Mouse (Mus musculus) right cerebral cortex, adult 18-20 months (tissue): ENCODE measurements around the gene Chst14.
A peak's percentile ranks its signal among the peaks of the same experiment; 100 is the strongest.

Experiments
- DNase-seq: peaks from one replicate; pipeline ENCODE4 v3.0.0; 2022; ENCODE audit warnings: mixed read lengths

The Chst14 gene

DNA sequence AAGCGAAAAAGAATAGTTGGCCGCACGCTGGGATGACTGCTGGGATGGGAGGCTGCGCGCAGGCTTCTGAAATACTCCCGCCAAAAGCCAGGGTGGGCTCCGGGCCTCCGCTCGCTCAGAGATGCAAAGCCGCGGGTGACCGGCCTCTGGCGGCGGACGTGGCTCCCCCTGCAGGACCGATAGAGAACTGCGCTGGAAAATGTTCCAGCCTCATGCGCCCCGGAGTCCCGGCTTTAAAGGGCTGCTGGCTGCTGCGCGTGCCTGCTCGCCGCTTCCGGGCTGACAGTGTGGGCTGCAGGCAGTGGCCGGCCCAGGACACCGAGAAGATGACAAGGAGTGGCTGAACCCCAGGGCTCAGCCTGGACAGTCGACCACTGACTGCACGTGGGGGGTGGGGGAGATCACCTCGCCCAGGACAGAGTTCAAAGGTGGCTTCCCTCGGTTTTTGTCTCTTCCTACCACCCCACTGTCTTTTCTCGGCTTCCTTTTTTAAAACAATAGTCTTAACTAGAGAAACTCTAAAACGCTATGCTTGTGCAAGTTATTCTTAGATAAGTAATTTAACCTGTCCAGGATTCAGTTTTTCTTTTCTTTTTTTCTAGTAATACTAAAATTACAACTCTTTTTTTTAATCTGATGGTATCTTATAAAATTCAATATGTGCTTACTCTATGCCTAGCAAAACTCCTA, 46.5 kb downstream of the Chst14 start:
- peak; percentile 80 for DNase-seq

- DNase-seq: no peak
These were observed 49.6 kb downstream of the Chst14 start for GRCm38 (mm10) chr2:118975855-118976254.

- DNase-seq: peak; percentile 85
These were observed 50.1 kb downstream of the Chst14 start for GRCm38 (mm10) chr2:118976282-118976929.

DNA sequence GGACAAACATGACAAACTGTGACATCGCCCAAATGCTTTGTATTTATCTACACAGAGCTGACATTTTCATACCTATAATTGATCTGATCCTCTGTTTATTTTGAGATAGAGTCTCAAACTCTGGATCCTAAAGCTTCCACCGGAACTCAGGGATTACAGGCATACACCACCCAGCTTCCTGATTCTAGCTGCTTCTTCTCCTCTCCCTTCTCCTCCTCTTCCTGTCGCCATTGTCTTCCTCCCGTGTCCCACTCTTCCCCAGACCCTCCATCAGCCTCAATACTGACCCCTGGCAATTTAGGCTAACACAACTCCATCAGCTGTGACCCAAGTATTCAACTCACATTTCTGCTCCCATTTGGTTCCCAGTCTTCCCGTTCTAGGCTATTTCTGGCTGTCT, 50.6 kb downstream of the Chst14 start:
- DNase-seq: no peak

DNA sequence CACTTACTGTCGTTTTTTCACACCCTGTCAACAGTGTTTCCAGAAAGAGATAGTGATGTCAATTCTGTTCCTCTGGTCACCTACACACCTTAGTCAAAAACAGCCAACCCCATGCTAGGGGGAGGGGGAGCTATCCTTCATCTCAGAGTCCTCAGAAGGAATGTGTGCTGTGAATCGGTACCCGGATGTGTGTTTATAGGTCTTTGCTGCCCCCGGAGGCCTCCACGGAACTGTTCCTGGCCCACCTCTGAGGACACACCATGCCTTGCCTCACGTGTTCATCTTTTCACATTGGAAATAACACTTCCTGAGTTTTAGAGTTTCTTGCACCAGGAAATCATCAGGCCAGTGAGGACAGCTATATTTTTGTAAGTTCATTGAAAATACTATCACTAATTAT, 51.8 kb downstream of the Chst14 start:
- no peak for DNase-seq
